Mouse (Mus musculus) fat pad, adult 2 months (tissue): ENCODE results near the gene Xxylt1.

Source experiments
- DNase-seq: peaks from one replicate; pipeline ENCODE4 v3.0.0-alpha.2; 2011; ENCODE audit warnings: low read depth, low spot score; ENCODE audit errors: extremely low read depth

Gene Xxylt1

GRCm38 (mm10) chr16:30928076-30928750 lies 153.0 kb downstream of the Xxylt1 start:
- no peak for DNase-seq

- DNase-seq, result no peak
Observed at GRCm38 (mm10) chr16:30925496-30925895, 155.7 kb downstream of the Xxylt1 start.

- no peak for DNase-seq
Observed at GRCm38 (mm10) chr16:30923899-30924298, 157.3 kb downstream of the Xxylt1 start.

GRCm38 (mm10) chr16:30922548-30922947 lies 158.7 kb downstream of the Xxylt1 start:
- no peak for DNase-seq

- DNase-seq, result no peak
Observed at GRCm38 (mm10) chr16:30918866-30919265, 162.4 kb downstream of the Xxylt1 start.

GRCm38 (mm10) chr16:30916931-30917330 lies 164.3 kb downstream of the Xxylt1 start:
- no peak for DNase-seq

- no peak for DNase-seq
Observed at GRCm38 (mm10) chr16:30915611-30916220, 165.5 kb downstream of the Xxylt1 start.
